Mouse (Mus musculus) heart, adult 2 months (tissue): ENCODE data around the gene Fam78a. TPM values are rescaled to one million over a fixed set of nuclear protein-coding genes. Genes with fewer than 3 reads are reported as not detected.

Experiments
- DNase-seq, 2 experiments: peaks; one replicate each; pipeline ENCODE4 v3.0.0; 2021
- H3K27ac ChIP-seq: fragments of 200-600 bp; 2 replicates; pipeline ENCODE4 v1.8.1; 2022
- H3K27me3 ChIP-seq: fragments of 200-500 bp; 2 replicates; pipeline ENCODE4 v1.6.1; 2012; ENCODE audit warnings: mild to moderate bottlenecking, low read length, inconsistent platforms, mixed read lengths; ENCODE audit not compliant: control insufficient read depth, insufficient read depth
- H3K36me3 ChIP-seq: fragments of 200-500 bp; 2 replicates; pipeline ENCODE4 v1.6.1; 2012; ENCODE audit warnings: low read length, inconsistent platforms; ENCODE audit not compliant: control insufficient read depth, insufficient read depth
- H3K4me1 ChIP-seq: fragments of 200-500 bp; 2 replicates; pipeline ENCODE4 v1.6.1; 2011; ENCODE audit warnings: low read length; ENCODE audit not compliant: control insufficient read depth, insufficient read depth
- H3K4me3 ChIP-seq: fragments of 200-600 bp; 2 replicates; pipeline ENCODE4 v1.8.1; 2022
- H3K79me2 ChIP-seq: fragments of 200-500 bp; replicated peaks from 2 replicates; pipeline ENCODE4 v1.6.1; 2012; ENCODE audit warnings: mild to moderate bottlenecking, inconsistent platforms, low read length, moderate library complexity, mixed read lengths; ENCODE audit not compliant: control insufficient read depth, insufficient read depth
- H3K9ac ChIP-seq: fragments of 200-500 bp; 2 replicates; pipeline ENCODE4 v1.6.1; 2012; ENCODE audit warnings: low read depth, mild to moderate bottlenecking, control low read depth, inconsistent platforms, low read length, mixed read lengths
- CTCF ChIP-seq: fragments of 200-600 bp; IDR thresholded peaks from 2 replicates; pipeline ENCODE4 v1.8.1; 2022; ENCODE audit warnings: antibody characterized with exemption, mild to moderate bottlenecking, moderate library complexity
- EP300 ChIP-seq: fragments of 200-500 bp; IDR thresholded peaks from 2 replicates; pipeline ENCODE4 v1.6.1; 2011; ENCODE audit warnings: low read depth, low read length, control low read depth; ENCODE audit not compliant: insufficient read depth
- POLR2A ChIP-seq: fragments of 200-500 bp; IDR thresholded peaks from 2 replicates; pipeline ENCODE4 v1.6.1; 2011; ENCODE audit warnings: mild to moderate bottlenecking, low read depth, low read length, control low read depth; ENCODE audit not compliant: insufficient read depth
- WGBS: fragments of 180-500 bp; shearing (Covaris S2); methylation state at CpG from one replicate; pipeline ENCODE4 v1.1.7; 2018; 5-methylcytosine and 5-hydroxymethylcytosine counted together
- intact Hi-C: fragments of 180-260 bp; cut with DNase I; formaldehyde crosslinking; loops from one replicate; pipeline ENCODE4 v1.15.1; 2025
- microRNA-seq, 2 experiments: library from miRNA; unstranded; fragments of <30 nt; microRNA quantifications; one replicate each; pipeline ENCODE4 v1.2.0; 2021
- polyA plus RNA-seq: library from polyadenylated mRNA; depleted of rRNA; stranded (reverse); fragments of >200 nt; gene quantifications from 2 replicates; pipeline ENCODE4 v1.2.3, GENCODE M21; 2012; rRNA removed
- total RNA-seq, 2 experiments: library from RNA; stranded (reverse); gene quantifications; 2 replicates each; pipeline ENCODE4 v1.2.3; 2021

The Fam78a gene
- total and polyA plus RNA-seq, 3 experiments, result 15.9 to 19.1 (median 18.7) TPM

- intact Hi-C loops, result no loop called here
- no peak overlapping the region for H3K4me3 ChIP-seq
- H3K36me3 ChIP-seq, result no peaks in the 10 kb centered on the region
- no peak overlapping the region for H3K27ac ChIP-seq
- DNase-seq, result no peak
- H3K27me3 ChIP-seq, result no peaks in the 10 kb centered on the region
- no peak overlapping the region for H3K9ac ChIP-seq
- 59% methylated on average over 3 of the region's 3 CpGs for WGBS
- no peak for TF ChIP-seq POLR2A
- no peak for TF ChIP-seq EP300
- no peak for TF ChIP-seq CTCF
- H3K4me1 ChIP-seq, result no peaks in the 10 kb centered on the region
- H3K79me2 ChIP-seq, result no peaks in the 10 kb centered on the region
Observed at GRCm38 (mm10) chr2:32029636-32030035, 55.0 kb downstream of the Fam78a start.

- H3K9ac ChIP-seq, result no peak overlapping the region
- H3K4me3 ChIP-seq, result no peak overlapping the region
- H3K27ac ChIP-seq, result no peak overlapping the region
- intact Hi-C loops, result no loop called here
- no peaks in the 10 kb centered on the region for H3K36me3 ChIP-seq
- no peaks in the 10 kb centered on the region for H3K79me2 ChIP-seq
- 94% methylated on average over 4 of the region's 4 CpGs for WGBS
- H3K27me3 ChIP-seq, result no peaks in the 10 kb centered on the region
- TF ChIP-seq POLR2A, result no peak
- TF ChIP-seq CTCF, result no peak
- no peak for TF ChIP-seq EP300
- H3K4me1 ChIP-seq, result no peaks in the 10 kb centered on the region
- no peak for DNase-seq
Observed at GRCm38 (mm10) chr2:32024372-32024771, 60.3 kb downstream of the Fam78a start.

GRCm38 (mm10) chr2:32020229-32020628, 64.4 kb downstream of the Fam78a start:
- no peaks in the 10 kb centered on the region for H3K27me3 ChIP-seq
- intact Hi-C loops, result no loop called here
- no peak for TF ChIP-seq POLR2A
- peak; percentile 44 for TF ChIP-seq CTCF
- TF ChIP-seq EP300, result no peak
- WGBS, result 92% methylated on average over 5 of the region's 5 CpGs
- H3K79me2 ChIP-seq, result no peaks in the 10 kb centered on the region
- H3K4me1 ChIP-seq, result no peaks in the 10 kb centered on the region
- no peak for DNase-seq
- no peaks in the 10 kb centered on the region for H3K36me3 ChIP-seq
- H3K9ac ChIP-seq, result no peak overlapping the region
- no peak overlapping the region for H3K27ac ChIP-seq
- H3K4me3 ChIP-seq, result no peak overlapping the region

GRCm38 (mm10) chr2:32019704-32020103, 65.0 kb downstream of the Fam78a start:
- Histone ChIP-seq H3K4me3 (no peak overlapping the region), H3K27me3 (no peaks in the 10 kb centered on the region), H3K36me3 (no peaks in the 10 kb centered on the region), H3K27ac (no peak overlapping the region), H3K79me2 (no peaks in the 10 kb centered on the region), H3K9ac (no peak overlapping the region), H3K4me1 (no peaks in the 10 kb centered on the region)
- intact Hi-C loops, result no loop called here
- DNase-seq, result no peak
- 64% methylated on average over 4 of the region's 4 CpGs for WGBS
- TF ChIP-seq CTCF (no peak), POLR2A (no peak), EP300 (no peak)

GRCm38 (mm10) chr2:32008716-32009115, 75.9 kb downstream of the Fam78a start:
- H3K4me3 ChIP-seq, result no peak overlapping the region
- no peaks in the 10 kb centered on the region for H3K27me3 ChIP-seq
- H3K27ac ChIP-seq, result no peak overlapping the region
- no peaks in the 10 kb centered on the region for H3K36me3 ChIP-seq
- TF ChIP-seq POLR2A (no peak), EP300 (no peak), CTCF (no peak)
- no peaks in the 10 kb centered on the region for H3K79me2 ChIP-seq
- no peak overlapping the region for H3K9ac ChIP-seq
- 92% methylated on average over 11 of the region's 11 CpGs for WGBS
- DNase-seq, result no peak
- H3K4me1 ChIP-seq, result no peaks in the 10 kb centered on the region
- intact Hi-C loops, result no loop called here

- H3K79me2 ChIP-seq, result no peaks in the 10 kb centered on the region
- H3K36me3 ChIP-seq, result no peaks in the 10 kb centered on the region
- H3K9ac ChIP-seq, result no peak overlapping the region
- H3K4me3 ChIP-seq, result no peak overlapping the region
- TF ChIP-seq POLR2A (no peak), CTCF (no peak), EP300 (no peak)
- intact Hi-C loops, result no loop called here
- no peak for DNase-seq
- H3K27me3 ChIP-seq, result no peaks in the 10 kb centered on the region
- 76% methylated on average over 2 of the region's 2 CpGs for WGBS
- H3K27ac ChIP-seq, result no peak overlapping the region
- no peaks in the 10 kb centered on the region for H3K4me1 ChIP-seq
Observed at GRCm38 (mm10) chr2:32008311-32008710, 76.3 kb downstream of the Fam78a start.

Small RNA genes within 50 kb of the gene (microRNA-seq; reads per million reads assigned to microRNA genes)
- gene Mir7674, result 1.5 to 2.8 reads per million in 2 experiments

Other genes starting within 250 kb of the Fam78a start
- gene Fibcd1, start 238.9 kb downstream of the Fam78a start, total RNA-seq, result not detected
- not detected in 2 replicates for gene Fibcd1, start 238.9 kb downstream of the Fam78a start, polyA plus RNA-seq
- under 1 TPM; 0.36 to 0.57 TPM for gene Lamc3, start 197.6 kb downstream of the Fam78a start, total RNA-seq
- gene Lamc3, start 197.6 kb downstream of the Fam78a start, polyA plus RNA-seq, result 1.2 and 2.3 TPM in 2 replicates
- gene Aif1l, start 134.7 kb downstream of the Fam78a start, total RNA-seq, result 1 to 10 TPM; 2.4 to 2.7 TPM
- 4.2 and 4.6 TPM in 2 replicates for gene Aif1l, start 134.7 kb downstream of the Fam78a start, polyA plus RNA-seq
- gene Nup214, start 110.4 kb downstream of the Fam78a start, total RNA-seq, result 10 to 100 TPM; 27.5 to 28.6 TPM
- gene Nup214, start 110.4 kb downstream of the Fam78a start, polyA plus RNA-seq, result 18.5 and 18.6 TPM in 2 replicates
- 10 to 100 TPM; 33.6 to 33.8 TPM for gene Plpp7, start 10.7 kb upstream of the Fam78a start, total RNA-seq
- 56.3 and 62.1 TPM in 2 replicates for gene Plpp7, start 10.7 kb upstream of the Fam78a start, polyA plus RNA-seq
- 10 to 100 TPM; 78.3 to 82.6 TPM for gene Prrc2b, start 66.2 kb upstream of the Fam78a start, total RNA-seq
- gene Prrc2b, start 66.2 kb upstream of the Fam78a start, polyA plus RNA-seq, result 39.3 and 46.9 TPM in 2 replicates
- gene Pomt1, start 151.7 kb upstream of the Fam78a start, total RNA-seq, result 10 to 100 TPM; 13.1 to 16.9 TPM
- gene Pomt1, start 151.7 kb upstream of the Fam78a start, polyA plus RNA-seq, result 17.7 and 19.7 TPM in 2 replicates
- 10 to 100 TPM; 22.5 to 22.8 TPM for gene Uck1, start 175.3 kb upstream of the Fam78a start, total RNA-seq
- 41.7 and 43.1 TPM in 2 replicates for gene Uck1, start 175.3 kb upstream of the Fam78a start, polyA plus RNA-seq
- gene Golga2, start 202.5 kb upstream of the Fam78a start, total RNA-seq, result 10 to 100 TPM; 69.8 to 79.9 TPM
- 34.5 and 44.0 TPM in 2 replicates for gene Golga2, start 202.5 kb upstream of the Fam78a start, polyA plus RNA-seq
- 100 to 1,000 TPM; 205 to 233 TPM for gene Swi5, start 203.2 kb upstream of the Fam78a start, total RNA-seq
- 173 and 223 TPM in 2 replicates for gene Swi5, start 203.2 kb upstream of the Fam78a start, polyA plus RNA-seq